Mouse (Mus musculus) MEL (cell line): ENCODE measurements around the gene Rpl31. TPM values are rescaled to one million over a fixed set of nuclear protein-coding genes. Genes with fewer than 3 reads are reported as not detected.

Experiments used
- DNase-seq: peaks from one replicate; pipeline ENCODE4 v3.0.0; 2011; ENCODE audit warnings: low read depth, low spot score
- H3K27ac ChIP-seq: 2 replicates; pipeline ENCODE4 v1.5.1; 2012; ENCODE audit warnings: low read depth, mild to moderate bottlenecking, control low read depth, low read length, moderate library complexity; ENCODE audit not compliant: control insufficient read depth
- H3K27me3 ChIP-seq, 2 experiments: fragments of 150-350 bp in 1 of 2; sonication (generic) in 1 of 2; 2 replicates each; pipeline ENCODE4 v1.6.1; 2012; ENCODE audit warnings: low read length in 2 of 2, mild to moderate bottlenecking in 2 of 2, improper control_type of control experiment in 1 of 2, moderate library complexity in 1 of 2; ENCODE audit not compliant: insufficient read depth in 2 of 2, control insufficient read depth in 1 of 2
- H3K36me3 ChIP-seq, 2 experiments: 2 replicates each; pipeline ENCODE4 v1.6.1; 2012 to 2014; ENCODE audit warnings: low read length in 2 of 2, improper control_type of control experiment in 1 of 2, inconsistent platforms in 1 of 2, mild to moderate bottlenecking in 1 of 2; ENCODE audit not compliant: insufficient read depth in 2 of 2, control insufficient read depth in 1 of 2
- H3K4me1 ChIP-seq, 2 experiments: fragments of 150-350 bp in 1 of 2; sonication (generic) in 1 of 2; 2 replicates each; pipeline ENCODE4 v1.6.1; 2012; ENCODE audit warnings: low read length in 2 of 2, improper control_type of control experiment in 1 of 2, mild to moderate bottlenecking in 1 of 2; ENCODE audit not compliant: insufficient read depth in 2 of 2, control insufficient read depth in 1 of 2
- H3K4me3 ChIP-seq, 2 experiments: fragments of 150-350 bp in 1 of 2; sonication (generic) in 1 of 2; 2 replicates each; pipeline ENCODE4 v1.5.1; 2012; ENCODE audit warnings: low read depth in 2 of 2, low read length in 2 of 2, mild to moderate bottlenecking in 2 of 2, moderate library complexity in 2 of 2, control low read depth in 1 of 2, improper control_type of control experiment in 1 of 2; ENCODE audit not compliant: control insufficient read depth in 1 of 2, insufficient read depth in 1 of 2
- H3K79me2 ChIP-seq: 2 replicates; pipeline ENCODE4 v1.6.1; 2012; ENCODE audit warnings: mild to moderate bottlenecking, low read length, moderate library complexity; ENCODE audit not compliant: control insufficient read depth, poor library complexity, insufficient read depth
- H3K9ac ChIP-seq: 2 replicates; pipeline ENCODE4 v1.6.1; 2012; ENCODE audit warnings: low read depth, mild to moderate bottlenecking, control low read depth, low read length, moderate library complexity; ENCODE audit not compliant: control insufficient read depth, poor library complexity, severe bottlenecking
- H3K9me3 ChIP-seq: fragments of 150-350 bp; sonication (generic); replicated peaks from 2 replicates; pipeline ENCODE4 v1.6.1; 2012; ENCODE audit warnings: mild to moderate bottlenecking, low read length, improper control_type of control experiment, moderate library complexity; ENCODE audit not compliant: insufficient read depth
- BHLHE40 ChIP-seq: IDR thresholded peaks from 2 replicates; pipeline ENCODE4 v1.6.1; 2012; ENCODE audit warnings: low read depth, mild to moderate bottlenecking, inconsistent platforms, low read length, improper control_type of control experiment, borderline replicate concordance
- CHD2 ChIP-seq: IDR thresholded peaks from 2 replicates; pipeline ENCODE4 v1.6.1; 2011; ENCODE audit warnings: low read length, improper control_type of control experiment
- CTCF ChIP-seq, 3 experiments: IDR thresholded peaks in 2 of 3; conservative IDR thresholded peaks in 1 of 3; 2 replicates each; pipeline ENCODE4 v1.5.1; 2011 to 2012; ENCODE audit warnings: low read length in 3 of 3, low read depth in 2 of 3, mild to moderate bottlenecking in 2 of 3, improper control_type of control experiment in 1 of 3, inconsistent platforms in 1 of 3, mixed read lengths in 1 of 3, moderate library complexity in 1 of 3; ENCODE audit not compliant: control insufficient read depth in 1 of 3, insufficient read depth in 1 of 3, poor library complexity in 1 of 3, severe bottlenecking in 1 of 3
- ELF1 ChIP-seq: IDR thresholded peaks from 2 replicates; pipeline ENCODE4 v1.6.1; 2014; ENCODE audit warnings: low read depth, mild to moderate bottlenecking, inconsistent platforms, low read length, improper control_type of control experiment, moderate library complexity
- ETS1 ChIP-seq: IDR thresholded peaks from 2 replicates; pipeline ENCODE4 v1.6.1; 2012; ENCODE audit warnings: low read depth, mild to moderate bottlenecking, inconsistent platforms, low read length, improper control_type of control experiment, moderate library complexity
- GATA1 ChIP-seq: IDR thresholded peaks from 2 replicates; pipeline ENCODE4 v1.6.1; 2011; ENCODE audit warnings: low read depth, low read length, improper control_type of control experiment
- HCFC1 ChIP-seq: IDR thresholded peaks from 2 replicates; pipeline ENCODE4 v1.6.1; 2012; ENCODE audit warnings: low read depth, mild to moderate bottlenecking, inconsistent platforms, low read length, improper control_type of control experiment, moderate library complexity
- JUND ChIP-seq: IDR thresholded peaks from 2 replicates; pipeline ENCODE4 v1.6.1; 2011; ENCODE audit warnings: low read depth, mild to moderate bottlenecking, improper control_type of control experiment, low read length
- KAT2A ChIP-seq: conservative IDR thresholded peaks from 2 replicates; pipeline ENCODE4 v1.6.1; 2012; ENCODE audit warnings: low read depth, low read length, improper control_type of control experiment, inconsistent platforms
- MYB ChIP-seq: IDR thresholded peaks from 2 replicates; pipeline ENCODE4 v1.6.1; 2011; ENCODE audit warnings: mild to moderate bottlenecking, low read depth, low read length, improper control_type of control experiment
- MYC ChIP-seq: IDR thresholded peaks from 2 replicates; pipeline ENCODE4 v1.6.1; 2011; ENCODE audit warnings: low read depth, mild to moderate bottlenecking, low read length, improper control_type of control experiment, moderate library complexity
- NELFE ChIP-seq: IDR thresholded peaks from 2 replicates; pipeline ENCODE4 v1.6.1; 2011; ENCODE audit warnings: low read depth, low read length, improper control_type of control experiment
- NRF1 ChIP-seq: IDR thresholded peaks from 2 replicates; pipeline ENCODE4 v1.6.1; 2014; ENCODE audit warnings: low read depth, mild to moderate bottlenecking, inconsistent platforms, low read length, improper control_type of control experiment, moderate library complexity; ENCODE audit not compliant: poor library complexity, insufficient read depth, severe bottlenecking
- POLR2A ChIP-seq, 2 experiments: IDR thresholded peaks; 2 replicates each; pipeline ENCODE4 v1.6.1; 2011 to 2012; ENCODE audit warnings: low read length in 2 of 2, mild to moderate bottlenecking in 2 of 2, control low read depth in 1 of 2, improper control_type of control experiment in 1 of 2, low read depth in 1 of 2, moderate library complexity in 1 of 2; ENCODE audit not compliant: control insufficient read depth in 1 of 2, insufficient read depth in 1 of 2, poor library complexity in 1 of 2
- POLR2AphosphoS2 ChIP-seq: IDR thresholded peaks from 2 replicates; pipeline ENCODE4 v1.6.1; 2011; ENCODE audit warnings: low read length, improper control_type of control experiment
- RCOR1 ChIP-seq: IDR thresholded peaks from 2 replicates; pipeline ENCODE4 v1.6.1; 2012; ENCODE audit warnings: low read depth, mild to moderate bottlenecking, inconsistent platforms, low read length, improper control_type of control experiment
- SIN3A ChIP-seq: IDR thresholded peaks from 2 replicates; pipeline ENCODE4 v1.6.1; 2012; ENCODE audit warnings: low read length, improper control_type of control experiment, inconsistent platforms
- UBTF ChIP-seq: IDR thresholded peaks from 2 replicates; pipeline ENCODE4 v1.6.1; 2012; ENCODE audit warnings: low read depth, mild to moderate bottlenecking, inconsistent platforms, low read length, improper control_type of control experiment, moderate library complexity, borderline replicate concordance; ENCODE audit not compliant: insufficient read depth
- USF2 ChIP-seq, 2 experiments: IDR thresholded peaks; 2 replicates each; pipeline ENCODE4 v1.6.1; 2011 to 2012; ENCODE audit warnings: improper control_type of control experiment in 2 of 2, low read length in 2 of 2, borderline replicate concordance in 1 of 2, inconsistent platforms in 1 of 2, low read depth in 1 of 2, mild to moderate bottlenecking in 1 of 2; ENCODE audit not compliant: insufficient read depth in 1 of 2
- ZKSCAN1 ChIP-seq: IDR thresholded peaks from 2 replicates; pipeline ENCODE4 v1.6.1; 2012; ENCODE audit warnings: low read depth, mild to moderate bottlenecking, inconsistent platforms, low read length, improper control_type of control experiment, moderate library complexity
- polyA plus RNA-seq, 2 experiments: library from polyadenylated mRNA; stranded (reverse) in 1 of 2; unstranded in 1 of 2; fragments of >175 nt in 1 of 2; fragments of >200 nt in 1 of 2; gene quantifications; 2 replicates each; pipeline versions ENCODE4 v1.2.1 to v1.2.4; 2012; ENCODE audit warnings: low replicate concordance in 2 of 2, low read depth in 1 of 2; ENCODE audit not compliant: insufficient read length in 2 of 2, insufficient read depth in 1 of 2, missing spikeins in 1 of 2
- total RNA-seq: library from RNA; depleted of rRNA; stranded (reverse); fragments of 300-350 nt; gene quantifications from 2 replicates; pipeline ENCODE4 v1.2.3, GENCODE M21; 2012

The Rpl31 gene
- total and polyA plus RNA-seq, 3 experiments: 848 to 2,111 TPM; not detected in 1

GRCm38 (mm10) chr1:39387497-39387896 lies 19.9 kb downstream of the Rpl31 start:
- Histone ChIP-seq H3K36me3 (peaks cover 0 to 10% of the 10 kb centered on the region in 2 experiments; a peak in 2 of 4 replicates), H3K27ac (no peak overlapping the region), H3K4me1 (peaks cover 3 to 11% of the 10 kb centered on the region in 2 experiments)

GRCm38 (mm10) chr1:39388163-39388562 lies 20.5 kb downstream of the Rpl31 start:
- DNase-seq: no peak
- Histone ChIP-seq H3K9me3 (no peaks in the 10 kb centered on the region), H3K36me3 (peaks cover 0 to 12% of the 10 kb centered on the region in 2 experiments; a peak in 2 of 4 replicates), H3K4me1 (peaks cover 3 to 16% of the 10 kb centered on the region in 2 experiments), H3K9ac (no peak overlapping the region), H3K27ac (no peak overlapping the region), H3K27me3 (no peaks in the 10 kb centered on the region), H3K4me3 (no peak overlapping the region), H3K79me2 (no peaks in the 10 kb centered on the region)
- TF ChIP-seq HCFC1 (no peak), BHLHE40 (no peak), CTCF (IDR thresholded peaks at IDR 0.05 in 2 of 3, conservative IDR thresholded peaks at IDR 0.05 in 1 of 3; ENCODE audit: control insufficient read depth in 1 of 3, insufficient read depth in 1 of 3, low read depth in 2 of 3, low read length in 3 of 3, poor library complexity in 1 of 3, severe bottlenecking in 1 of 3) (no peak), RCOR1 (no peak), NELFE (no peak), KAT2A (no peak), POLR2AphosphoS2 (no peak), CHD2 (no peak)

More at GRCm38 (mm10) chr1:39387497-39387896, 19.9 kb downstream of the Rpl31 start:
- Histone ChIP-seq H3K79me2 (no peaks in the 10 kb centered on the region), H3K9ac (no peak overlapping the region), H3K9me3 (no peaks in the 10 kb centered on the region), H3K4me3 (no peak overlapping the region), H3K27me3 (no peaks in the 10 kb centered on the region)
- no peak for TF ChIP-seq ELF1
- TF ChIP-seq POLR2A (IDR thresholded peaks at IDR 0.05; ENCODE audit: control insufficient read depth in 1 of 2, insufficient read depth in 1 of 2, low read depth in 1 of 2, low read length in 2 of 2, poor library complexity in 1 of 2): no peak
- no peak for TF ChIP-seq HCFC1
- TF ChIP-seq MYC: no peak
- no peak for TF ChIP-seq ETS1
- TF ChIP-seq KAT2A: no peak
- no peak for TF ChIP-seq MYB
- TF ChIP-seq SIN3A: no peak
- no peak for TF ChIP-seq NRF1
- no peak for TF ChIP-seq JUND
- no peak for TF ChIP-seq GATA1
- no peak for TF ChIP-seq UBTF
- TF ChIP-seq USF2 (IDR thresholded peaks at IDR 0.05; ENCODE audit: borderline replicate concordance in 1 of 2, insufficient read depth in 1 of 2, low read depth in 1 of 2, low read length in 2 of 2): no peak
- TF ChIP-seq ZKSCAN1: no peak
- DNase-seq: no peak
